Mouse (Mus musculus): ENCODE measurements around the gene Lpar1. TPM values are rescaled to one million over a fixed set of nuclear protein-coding genes. Genes with fewer than 3 reads are reported as not detected.
"Not testable (repeated sequence)": the region's sequence is repeated elsewhere in the genome, so short reads cannot be mapped to it uniquely, and the experiment has no call there.

Lpar1 gene
- polyA plus RNA-seq, 2 experiments, result 0.99 to 2.5 TPM

GRCm38 (mm10) chr4:58547273-58547565 is 6.5 kb downstream of the Lpar1 start:
- Histone ChIP-seq H3K27me3 (ENCODE audit: control insufficient read depth, insufficient read depth, low read length) (peaks cover 3% of the 10 kb centered on the region), H3K36me3 (replicated peaks; ENCODE audit: control insufficient read depth, insufficient read depth, low read depth) (no peaks in the 10 kb centered on the region), H3K4me1 (replicated peaks; ENCODE audit: control insufficient read depth in 2 of 2, insufficient read depth in 2 of 2, low read length in 1 of 2) (peaks cover 0 to 8% of the 10 kb centered on the region in 2 experiments; a peak in 2 of 4 replicates), H3K27ac (no peak overlapping the region), H3K9ac (replicated peaks) (no peak overlapping the region), H3K4me3 (ENCODE audit: insufficient read depth in 1 of 2, low read depth in 2 of 2, low read length in 2 of 2) (no peak overlapping the region), H3K4me2 (ENCODE audit: low read depth) (no peak overlapping the region), H3K9me3 (ENCODE audit: control insufficient read depth, low read length) (no peaks in the 10 kb centered on the region)
- no peak for TF ChIP-seq EP300 (IDR thresholded peaks at IDR 0.05; ENCODE audit: low read depth)
- no peak for TF ChIP-seq CTCF (IDR thresholded peaks at IDR 0.05; ENCODE audit: low read depth)
- no peak for DNase-seq (ENCODE audit: low read depth in 3 of 3, low spot score in 3 of 3)
- WGBS (ENCODE audit: insufficient replicate concordance), result 56% methylated on average over 4 of the region's 4 CpGs
- ATAC-seq (ENCODE audit: insufficient read depth), result no peak

- Histone ChIP-seq H3K9me3 (ENCODE audit: control insufficient read depth, low read length) (no peaks in the 10 kb centered on the region), H3K9ac (replicated peaks) (no peak overlapping the region), H3K4me2 (ENCODE audit: low read depth) (no peak overlapping the region), H3K27me3 (ENCODE audit: control insufficient read depth, insufficient read depth, low read length) (no peaks in the 10 kb centered on the region; the same call in 1 of the 2 replicates), H3K4me1 (replicated peaks; ENCODE audit: control insufficient read depth in 2 of 2, insufficient read depth in 2 of 2, low read length in 1 of 2) (peaks cover 0 to 8% of the 10 kb centered on the region in 2 experiments; a peak in 2 of 4 replicates), H3K36me3 (replicated peaks; ENCODE audit: control insufficient read depth, insufficient read depth, low read depth) (no peaks in the 10 kb centered on the region), H3K27ac (no peak overlapping the region), H3K4me3 (ENCODE audit: insufficient read depth in 1 of 2, low read depth in 2 of 2, low read length in 2 of 2) (no peak overlapping the region)
- DNase-seq (ENCODE audit: low read depth in 3 of 3, low spot score in 3 of 3), result no peak
- TF ChIP-seq EP300 (IDR thresholded peaks at IDR 0.05; ENCODE audit: low read depth), result no peak
- no peak for TF ChIP-seq CTCF (IDR thresholded peaks at IDR 0.05; ENCODE audit: low read depth)
- WGBS (ENCODE audit: insufficient replicate concordance), result 47% methylated on average over 11 of the region's 11 CpGs
- no peak for ATAC-seq (ENCODE audit: insufficient read depth)
These were observed 7.0 kb downstream of the Lpar1 start for GRCm38 (mm10) chr4:58546441-58547272.

- H3K4me2 ChIP-seq (ENCODE audit: low read depth), result no peak overlapping the region
- no peak for ATAC-seq (ENCODE audit: insufficient read depth)
- no peak overlapping the region for H3K4me3 ChIP-seq (ENCODE audit: insufficient read depth in 1 of 2, low read depth in 2 of 2, low read length in 2 of 2)
- no peaks in the 10 kb centered on the region for H3K9me3 ChIP-seq (ENCODE audit: control insufficient read depth, low read length)
- H3K9ac ChIP-seq (replicated peaks), result no peak overlapping the region
- WGBS (ENCODE audit: insufficient replicate concordance), result 43% methylated on average over 9 of the region's 9 CpGs
- H3K4me1 ChIP-seq (replicated peaks; ENCODE audit: control insufficient read depth in 2 of 2, insufficient read depth in 2 of 2, low read length in 1 of 2), result peaks cover 0 to 8% of the 10 kb centered on the region in 2 experiments; a peak in 2 of 4 replicates
- no peak for DNase-seq (ENCODE audit: low read depth in 3 of 3, low spot score in 3 of 3)
- no peak overlapping the region for H3K27ac ChIP-seq
- TF ChIP-seq CTCF (IDR thresholded peaks at IDR 0.05; ENCODE audit: low read depth) (no peak), EP300 (IDR thresholded peaks at IDR 0.05; ENCODE audit: low read depth) (no peak)
- no peaks in the 10 kb centered on the region for H3K36me3 ChIP-seq (replicated peaks; ENCODE audit: control insufficient read depth, insufficient read depth, low read depth)
- no peaks in the 10 kb centered on the region; the same call in 1 of the 2 replicates for H3K27me3 ChIP-seq (ENCODE audit: control insufficient read depth, insufficient read depth, low read length)
These were observed 7.7 kb downstream of the Lpar1 start for GRCm38 (mm10) chr4:58545888-58546432.

- WGBS (ENCODE audit: insufficient replicate concordance), result 50% methylated on average over 3 of the region's 3 CpGs
- Histone ChIP-seq H3K4me1 (replicated peaks; ENCODE audit: control insufficient read depth in 2 of 2, insufficient read depth in 2 of 2, low read length in 1 of 2) (peaks cover 0 to 8% of the 10 kb centered on the region in 2 experiments; a peak in 2 of 4 replicates), H3K27ac (no peak overlapping the region), H3K9ac (replicated peaks) (no peak overlapping the region), H3K4me3 (ENCODE audit: insufficient read depth in 1 of 2, low read depth in 2 of 2, low read length in 2 of 2) (no peak overlapping the region), H3K9me3 (ENCODE audit: control insufficient read depth, low read length) (no peaks in the 10 kb centered on the region), H3K4me2 (ENCODE audit: low read depth) (no peak overlapping the region), H3K36me3 (replicated peaks; ENCODE audit: control insufficient read depth, insufficient read depth, low read depth) (no peaks in the 10 kb centered on the region), H3K27me3 (ENCODE audit: control insufficient read depth, insufficient read depth, low read length) (no peaks in the 10 kb centered on the region)
- no peak for DNase-seq (ENCODE audit: low read depth in 3 of 3, low spot score in 3 of 3)
- no peak for ATAC-seq (ENCODE audit: insufficient read depth)
- TF ChIP-seq CTCF (IDR thresholded peaks at IDR 0.05; ENCODE audit: low read depth) (no peak), EP300 (IDR thresholded peaks at IDR 0.05; ENCODE audit: low read depth) (no peak)
These were observed 10.5 kb downstream of the Lpar1 start for GRCm38 (mm10) chr4:58543171-58543570.

GRCm38 (mm10) chr4:58542656-58543055 is 11.0 kb downstream of the Lpar1 start:
- not testable (repeated sequence) for H3K9me3 ChIP-seq (ENCODE audit: control insufficient read depth, low read length); DNase-seq (ENCODE audit: low read depth in 3 of 3, low spot score in 3 of 3); H3K4me3 ChIP-seq (ENCODE audit: insufficient read depth in 1 of 2, low read depth in 2 of 2, low read length in 2 of 2); H3K9ac ChIP-seq (replicated peaks); H3K4me1 ChIP-seq (replicated peaks; ENCODE audit: control insufficient read depth in 2 of 2, insufficient read depth in 2 of 2, low read length in 1 of 2); H3K27me3 ChIP-seq (ENCODE audit: control insufficient read depth, insufficient read depth, low read length); H3K4me2 ChIP-seq (ENCODE audit: low read depth); ATAC-seq (ENCODE audit: insufficient read depth); H3K36me3 ChIP-seq (replicated peaks; ENCODE audit: control insufficient read depth, insufficient read depth, low read depth); H3K27ac ChIP-seq
- WGBS (ENCODE audit: insufficient replicate concordance), result 69% methylated on average over 7 of the region's 7 CpGs
